Mouse (Mus musculus) urinary bladder, postnatal 4 days (tissue): ENCODE data around the gene Atp1b4.
A peak's percentile ranks its signal among the peaks of the same experiment; 100 is the strongest.
"Not testable (repeated sequence)": the region's sequence is repeated elsewhere in the genome, so short reads cannot be mapped to it uniquely, and the experiment has no call there.

Experiments
- DNase-seq, 2 experiments: peaks; one replicate each; pipeline ENCODE4 v3.0.0; 2021 to 2022; ENCODE audit warnings: low spot score in 2 of 2

Gene Atp1b4

GRCm38 (mm10) chrX:38315884-38316283 lies at the start of gene Atp1b4:
Gene Atp1b4 (plus strand): TSS chrX:38316184.
- DNase-seq = no peak

- DNase-seq = no peak
Observed at GRCm38 (mm10) chrX:38308597-38308996, 7.4 kb upstream of the Atp1b4 start.

GRCm38 (mm10) chrX:38311054-38311453 lies 4.9 kb upstream of the Atp1b4 start:
- no peak for DNase-seq

- DNase-seq = no peak
Observed at GRCm38 (mm10) chrX:38312910-38313625, 2.9 kb upstream of the Atp1b4 start.

- DNase-seq = no peak
Observed at GRCm38 (mm10) chrX:38313626-38314210, 2.3 kb upstream of the Atp1b4 start.

GRCm38 (mm10) chrX:38330695-38331406 lies 14.9 kb downstream of the Atp1b4 start:
- no peak for DNase-seq

- peak in 1 of 2 experiments; percentile 19 for DNase-seq
Observed at GRCm38 (mm10) chrX:38334329-38335279, 18.6 kb downstream of the Atp1b4 start.

GRCm38 (mm10) chrX:38362016-38362415 lies 46.0 kb downstream of the Atp1b4 start:
- no peak for DNase-seq

GRCm38 (mm10) chrX:38364621-38365020 lies 48.6 kb downstream of the Atp1b4 start:
- not testable (repeated sequence) for DNase-seq

- DNase-seq = not testable (repeated sequence)
Observed at GRCm38 (mm10) chrX:38373169-38373568, 57.2 kb downstream of the Atp1b4 start.
